Mouse (Mus musculus) small intestine, adult 2 months (tissue): ENCODE results near the gene Tent5a. TPM values are rescaled to one million over a fixed set of nuclear protein-coding genes. Genes with fewer than 3 reads are reported as not detected.

ENCODE experiments used
- H3K27ac ChIP-seq: fragments of 200-500 bp; 2 replicates; pipeline ENCODE4 v1.5.1; 2012; ENCODE audit warnings: low read depth, low read length, control low read depth, inconsistent platforms; ENCODE audit not compliant: insufficient read depth
- H3K27me3 ChIP-seq: fragments of 200-500 bp; 2 replicates; pipeline ENCODE4 v1.6.1; 2012; ENCODE audit warnings: mild to moderate bottlenecking, moderate library complexity, low read length, inconsistent platforms; ENCODE audit not compliant: control insufficient read depth, insufficient read depth
- H3K36me3 ChIP-seq: fragments of 200-500 bp; 2 replicates; pipeline ENCODE4 v1.6.1; 2012; ENCODE audit warnings: mild to moderate bottlenecking, low read length, control low read depth, inconsistent platforms; ENCODE audit not compliant: control insufficient read depth, insufficient read depth
- H3K4me1 ChIP-seq: fragments of 200-500 bp; 2 replicates; pipeline ENCODE4 v1.6.1; 2012; ENCODE audit warnings: low read length, inconsistent platforms, mixed read lengths; ENCODE audit not compliant: control insufficient read depth, insufficient read depth, insufficient read length
- H3K4me3 ChIP-seq: fragments of 200-500 bp; 2 replicates; pipeline ENCODE4 v1.5.1; 2012; ENCODE audit warnings: low read depth, mild to moderate bottlenecking, control low read depth, inconsistent platforms, low read length, moderate library complexity
- CTCF ChIP-seq: fragments of 200-500 bp; IDR thresholded peaks from 2 replicates; pipeline ENCODE4 v1.5.1; 2012; ENCODE audit warnings: low read depth, mild to moderate bottlenecking, control low read depth, inconsistent platforms, low read length, moderate library complexity, mixed read lengths; ENCODE audit not compliant: insufficient replicate concordance, insufficient read length; ENCODE audit errors: extremely low read depth
- POLR2A ChIP-seq: fragments of 200-500 bp; IDR thresholded peaks from 2 replicates; pipeline ENCODE4 v1.6.1; 2012; ENCODE audit warnings: low read depth, mild to moderate bottlenecking, control low read depth, inconsistent platforms, low read length, moderate library complexity
- WGBS: fragments of 180-500 bp; shearing (Covaris S2); methylation state at CpG from one replicate; pipeline ENCODE4 v1.1.7; 2018; 5-methylcytosine and 5-hydroxymethylcytosine counted together
- polyA plus RNA-seq: library from polyadenylated mRNA; depleted of rRNA; stranded (reverse); fragments of >200 nt; gene quantifications from 2 replicates; pipeline ENCODE4 v1.2.3, GENCODE M21; 2012; rRNA removed

Gene Tent5a
- polyA plus RNA-seq = 4.8 and 15.9 TPM in 2 replicates

DNA sequence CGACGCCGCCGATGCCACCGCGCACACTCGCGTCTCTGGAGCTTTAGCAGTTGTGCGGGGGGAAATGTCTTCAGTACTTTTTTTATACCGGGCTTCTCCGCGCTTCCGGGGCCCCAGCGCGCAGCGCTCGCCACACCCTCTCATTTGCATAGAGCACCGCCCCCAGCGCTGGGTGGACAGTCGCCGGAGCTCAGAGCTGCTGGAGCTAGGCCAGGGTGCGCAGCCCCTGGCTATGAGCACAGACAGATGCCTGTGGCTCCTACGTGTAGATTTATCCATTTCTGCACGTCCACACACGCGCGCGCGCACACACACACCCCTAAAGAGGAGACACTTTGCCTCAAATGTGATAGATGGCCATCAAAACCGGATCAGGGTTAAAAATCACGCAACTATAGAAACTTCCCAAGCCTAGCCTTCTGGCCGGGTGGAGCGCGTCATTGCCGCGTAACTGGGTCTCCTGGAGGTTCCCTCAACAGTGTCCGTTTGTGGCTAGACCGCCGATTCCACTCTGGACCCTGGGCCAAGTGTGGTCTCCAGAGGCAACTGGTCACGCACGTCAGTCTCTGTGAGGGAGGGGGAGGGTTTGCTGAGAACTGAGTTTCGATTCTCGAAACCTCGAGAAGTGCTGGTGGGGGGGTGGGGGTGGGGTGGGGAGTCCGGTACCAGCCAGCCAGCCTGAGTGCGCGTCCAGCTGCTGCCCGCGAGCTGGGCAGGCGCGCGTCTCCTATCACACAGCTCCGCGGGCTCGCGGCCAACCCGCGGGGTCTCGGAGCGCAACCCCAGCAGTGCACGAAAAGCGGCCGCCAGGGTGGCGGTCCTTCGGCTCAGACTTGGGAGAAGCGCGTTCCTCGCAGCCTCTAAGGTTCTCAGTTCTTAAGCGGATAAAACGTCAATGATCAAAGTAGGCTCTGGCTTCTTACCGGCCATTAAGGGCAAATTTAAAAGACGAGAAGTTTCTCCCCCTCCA is at the start of gene Tent5a:
Gene Tent5a, minus strand, starts transcription at position 107 of the 970 bp plus-strand sequence.
- peak; percentile 91 for TF ChIP-seq POLR2A
- no peak for TF ChIP-seq CTCF
- Histone ChIP-seq H3K27ac (peak within 1 kb of the TSS; percentile 100), H3K4me1 (no peaks in the 10 kb centered on the region; the same call in 1 of the 2 replicates), H3K27me3 (no peaks in the 10 kb centered on the region), H3K4me3 (peak within 1 kb of the TSS; percentile 78), H3K36me3 (peaks cover 14% of the 10 kb centered on the region)
- under 1% methylated on average over 72 of the region's 72 CpGs for WGBS

GRCm38 (mm10) chr9:85376643-85377307 is 49.6 kb upstream of the Tent5a start:
- Histone ChIP-seq H3K36me3 (no peaks in the 10 kb centered on the region), H3K4me3 (no peak overlapping the region), H3K27ac (peak overlapping the region; percentile 25), H3K27me3 (no peaks in the 10 kb centered on the region), H3K4me1 (peaks cover 5% of the 10 kb centered on the region; the same call in 1 of the 2 replicates)
- no peak for TF ChIP-seq POLR2A
- 49% methylated on average over 3 of the region's 3 CpGs for WGBS

GRCm38 (mm10) chr9:85375152-85375551 is 48.0 kb upstream of the Tent5a start:
- no peaks in the 10 kb centered on the region for H3K27me3 ChIP-seq
- no peak overlapping the region for H3K4me3 ChIP-seq
- H3K36me3 ChIP-seq = no peaks in the 10 kb centered on the region
- WGBS = 69% methylated on average over 4 of the region's 4 CpGs
- H3K27ac ChIP-seq = no peak overlapping the region
- no peak for TF ChIP-seq POLR2A
- TF ChIP-seq CTCF = no peak
- H3K4me1 ChIP-seq = peaks cover 4% of the 10 kb centered on the region; the same call in 1 of the 2 replicates

- no peaks in the 10 kb centered on the region for H3K36me3 ChIP-seq
- TF ChIP-seq CTCF = no peak
- no peak for TF ChIP-seq POLR2A
- no peak overlapping the region for H3K27ac ChIP-seq
- H3K4me3 ChIP-seq = no peak overlapping the region
- no peaks in the 10 kb centered on the region for H3K27me3 ChIP-seq
- WGBS = 21% methylated on average over 1 of the region's 1 CpGs
- H3K4me1 ChIP-seq = 0 out of 2 replicates have a peak, but pooled peaks cover under 1% of the 10 kb centered on the region
Observed at GRCm38 (mm10) chr9:85372034-85372433, 44.9 kb upstream of the Tent5a start.

GRCm38 (mm10) chr9:85369512-85369911 is 42.4 kb upstream of the Tent5a start:
- no peaks in the 10 kb centered on the region for H3K36me3 ChIP-seq
- H3K27me3 ChIP-seq = no peaks in the 10 kb centered on the region
- no peak overlapping the region for H3K4me3 ChIP-seq
- no peak overlapping the region for H3K27ac ChIP-seq
- TF ChIP-seq POLR2A = no peak
- TF ChIP-seq CTCF = no peak
- WGBS = 89% methylated on average over 5 of the region's 5 CpGs
- H3K4me1 ChIP-seq = no peaks in the 10 kb centered on the region

- Histone ChIP-seq H3K27ac (no peak overlapping the region), H3K4me1 (no peaks in the 10 kb centered on the region), H3K4me3 (no peak overlapping the region), H3K36me3 (no peaks in the 10 kb centered on the region), H3K27me3 (no peaks in the 10 kb centered on the region)
- TF ChIP-seq POLR2A (no peak), CTCF (no peak)
- 60% methylated on average over 7 of the region's 7 CpGs for WGBS
Observed at GRCm38 (mm10) chr9:85357154-85357860, 30.2 kb upstream of the Tent5a start.
